ENCODE assay signal across 13 mouse cellular contexts in the genomic region with DNA sequence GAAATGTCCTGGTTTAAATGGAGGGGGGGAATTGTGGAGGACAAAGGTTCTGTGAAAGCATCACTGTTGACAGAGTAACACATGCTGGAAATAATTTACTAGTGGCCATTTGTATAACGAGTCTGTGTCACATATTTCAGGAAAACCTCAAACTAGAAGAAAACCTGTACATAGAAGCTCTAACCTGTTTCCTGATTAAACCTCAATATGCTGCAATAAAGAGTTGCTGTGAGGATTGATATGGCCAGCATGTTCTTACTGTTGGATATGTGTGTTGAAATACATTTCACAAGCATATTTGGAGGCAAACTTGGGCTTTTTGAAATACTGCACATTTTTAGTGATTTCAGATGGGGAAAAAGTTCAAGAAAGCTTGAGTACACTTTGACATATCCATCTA.
"Had no signal": no experiment of that assay in that cellular context is flagged by ENCODE, and none has a peak within 500 bp of the region (broad histone marks: within the 10 kb centered on the region; RNA-seq: fewer than 3 reads in every experiment).

No protein-coding gene starts in this region.

- H3K4me3 ChIP-seq: left cerebral cortex, adult 2 months; limb, embryonic 10.5 days; liver, embryonic 15.5 days; lung, embryonic 15.5 days; midbrain, embryonic 12.5 days; neural tube, embryonic 13.5 days; stomach, embryonic 15.5 days had no signal

- H3K27me3 ChIP-seq: liver, embryonic 15.5 days; lung, embryonic 15.5 days; midbrain, embryonic 12.5 days; neural tube, embryonic 13.5 days; stomach, embryonic 15.5 days had no signal

- DNase-seq: kidney, adult 11 months; kidney, postnatal 14 days; right cerebral cortex, postnatal 14 days; thymus, adult 2 months; thymus, postnatal 25 days had no signal

- ATAC-seq: midbrain, embryonic 16.5 days had no signal

- H3K36me3 ChIP-seq: limb, embryonic 10.5 days; lung, embryonic 15.5 days; midbrain, embryonic 12.5 days; neural tube, embryonic 13.5 days; stomach, embryonic 15.5 days had no signal

- H3K4me2 ChIP-seq: liver, embryonic 15.5 days; lung, embryonic 15.5 days; midbrain, embryonic 12.5 days; neural tube, embryonic 13.5 days; stomach, embryonic 15.5 days had no signal

- H3K9me3 ChIP-seq: limb, embryonic 10.5 days; liver, embryonic 15.5 days; lung, embryonic 15.5 days; midbrain, embryonic 12.5 days; neural tube, embryonic 13.5 days; stomach, embryonic 15.5 days had no signal

- H3K9ac ChIP-seq: liver, embryonic 15.5 days; lung, embryonic 15.5 days; midbrain, embryonic 12.5 days; neural tube, embryonic 13.5 days; stomach, embryonic 15.5 days had no signal

- H3K4me1 ChIP-seq: limb, embryonic 10.5 days; lung, embryonic 15.5 days; midbrain, embryonic 12.5 days; neural tube, embryonic 13.5 days; stomach, embryonic 15.5 days had no signal

- H3K27ac ChIP-seq: left cerebral cortex, adult 2 months; limb, embryonic 10.5 days; liver, embryonic 15.5 days; lung, embryonic 15.5 days; midbrain, embryonic 12.5 days; neural tube, embryonic 13.5 days; stomach, embryonic 15.5 days had no signal
